Mouse (Mus musculus): ENCODE data around the gene Ntpcr.

- TF ChIP-seq CTCF (conservative IDR thresholded peaks at IDR 0.05; ENCODE audit: low read length) (no peak), POU5F1 (IDR thresholded peaks at IDR 0.05; ENCODE audit: borderline replicate concordance, low read length) (no peak)
Observed at GRCm38 (mm10) chr8:125773281-125773803, 43.6 kb downstream of the Ntpcr start.

Data from E14TG2a.4 (cell line).